Mouse (Mus musculus): ENCODE results near the gene Taok3. TPM values are rescaled to one million over a fixed set of nuclear protein-coding genes. Genes with fewer than 3 reads are reported as not detected.

The Taok3 gene
- total and polyA plus RNA-seq, 3 experiments = 8.3 to 35.0 (median 17.4) TPM

GRCm38 (mm10) chr5:117150068-117150467, 30.1 kb downstream of the Taok3 start (continued):
- TF ChIP-seq RAD21 (IDR thresholded peaks at IDR 0.05; ENCODE audit: low read depth, low read length) = no peak
- TF ChIP-seq ZMIZ1 (IDR thresholded peaks at IDR 0.05; ENCODE audit: low read depth, low read length) = no peak
- TF ChIP-seq TCF12 (IDR thresholded peaks at IDR 0.05; ENCODE audit: low read depth, low read length) = no peak
- no peak for TF ChIP-seq CTCF (conservative IDR thresholded peaks at IDR 0.05 in 1 of 2, IDR thresholded peaks at IDR 0.05 in 1 of 2; ENCODE audit: low read depth in 2 of 2, low read length in 2 of 2)
- TF ChIP-seq MAFK (IDR thresholded peaks at IDR 0.05; ENCODE audit: insufficient replicate concordance, low read length) = no peak

- Histone ChIP-seq H3K9ac (ENCODE audit: insufficient read depth, low read depth) (no peak overlapping the region), H3K36me3 (replicated peaks in 1 of 2; ENCODE audit: control insufficient read depth in 1 of 2, insufficient read depth in 1 of 2, low read length in 1 of 2) (peaks cover 10 to 60% of the 10 kb centered on the region in 2 experiments), H3K9me3 (replicated peaks; ENCODE audit: low read length) (peaks cover 17% of the 10 kb centered on the region), H3K27ac (ENCODE audit: insufficient read depth, low read depth) (no peak overlapping the region), H3K4me1 (ENCODE audit: control insufficient read depth in 1 of 2, insufficient read depth in 2 of 2) (peaks cover 16 to 49% of the 10 kb centered on the region in 2 experiments), H3K27me3 (replicated peaks) (no peaks in the 10 kb centered on the region), H3K4me2 (ENCODE audit: insufficient read depth, low read depth, poor library complexity, severe bottlenecking) (no peak overlapping the region), H3K4me3 (replicated peaks in 1 of 3; ENCODE audit: low read depth in 2 of 3, low read length in 2 of 3, poor library complexity in 1 of 3) (no peak overlapping the region), H3K79me2 (replicated peaks; ENCODE audit: control insufficient read depth, extremely low read depth, insufficient read depth, poor library complexity, severe bottlenecking) (peaks cover 33% of the 10 kb centered on the region)
- in situ Hi-C loops (cut with MboI; ENCODE audit: low pct_ligation_motif_present, low pct_unique_long_range_greater_than_20kb, low sequenced_read_pairs) = no loop called here
- dilution Hi-C loops (cut with MboI; ENCODE audit: extremely low pct_ligation_motif_present, extremely low pct_unique_long_range_greater_than_20kb, low sequenced_read_pairs) = no loop called here
- TF ChIP-seq GABPA (IDR thresholded peaks at IDR 0.05; ENCODE audit: insufficient replicate concordance, low read depth, low read length) (no peak), MXI1 (IDR thresholded peaks at IDR 0.05; ENCODE audit: low read depth, low read length) (no peak), CTCF (conservative IDR thresholded peaks at IDR 0.05 in 1 of 2, IDR thresholded peaks at IDR 0.05 in 1 of 2; ENCODE audit: low read depth in 2 of 2, low read length in 2 of 2) (peak in 1 of 2 experiments; percentile 14; a peak in 1 of 4 replicates)
- DNase-seq (ENCODE audit: extremely low read depth) = no peak
These were observed 33.0 kb downstream of the Taok3 start for GRCm38 (mm10) chr5:117152944-117153343.

- DNase-seq (ENCODE audit: extremely low read depth) = no peak
- Histone ChIP-seq H3K9me3 (replicated peaks; ENCODE audit: low read length) (peaks cover 17% of the 10 kb centered on the region), H3K4me2 (ENCODE audit: insufficient read depth, low read depth, poor library complexity, severe bottlenecking) (no peak overlapping the region), H3K27ac (ENCODE audit: insufficient read depth, low read depth) (no peak overlapping the region), H3K79me2 (replicated peaks; ENCODE audit: control insufficient read depth, extremely low read depth, insufficient read depth, poor library complexity, severe bottlenecking) (peaks cover 27% of the 10 kb centered on the region), H3K36me3 (replicated peaks in 1 of 2; ENCODE audit: control insufficient read depth in 1 of 2, insufficient read depth in 1 of 2, low read length in 1 of 2) (peaks cover 10 to 55% of the 10 kb centered on the region in 2 experiments), H3K4me3 (replicated peaks in 1 of 3; ENCODE audit: low read depth in 2 of 3, low read length in 2 of 3, poor library complexity in 1 of 3) (no peak overlapping the region), H3K4me1 (ENCODE audit: control insufficient read depth in 1 of 2, insufficient read depth in 2 of 2) (peaks cover 17 to 51% of the 10 kb centered on the region in 2 experiments), H3K9ac (ENCODE audit: insufficient read depth, low read depth) (no peak overlapping the region), H3K27me3 (replicated peaks) (no peaks in the 10 kb centered on the region)
- no peak for TF ChIP-seq RAD21 (IDR thresholded peaks at IDR 0.05; ENCODE audit: low read depth, low read length)
- TF ChIP-seq JUN (IDR thresholded peaks at IDR 0.05; ENCODE audit: insufficient read depth, low read depth, low read length) = no peak
- no peak for TF ChIP-seq RCOR1 (conservative IDR thresholded peaks at IDR 0.05; ENCODE audit: low read depth, low read length)
- TF ChIP-seq PAX5 (IDR thresholded peaks at IDR 0.05; ENCODE audit: low read length) = no peak
- no peak for TF ChIP-seq POLR2A (IDR thresholded peaks at IDR 0.05; ENCODE audit: low read depth, low read length)
- TF ChIP-seq POLR2AphosphoS2 (IDR thresholded peaks at IDR 0.05; ENCODE audit: low read depth, low read length) = no peak
- TF ChIP-seq KAT2A (IDR thresholded peaks at IDR 0.05; ENCODE audit: insufficient replicate concordance, low read length) = no peak
- no peak for TF ChIP-seq EP300 (IDR thresholded peaks at IDR 0.05; ENCODE audit: low read length)
- TF ChIP-seq CHD2 (IDR thresholded peaks at IDR 0.05; ENCODE audit: low read length) = no peak
- TF ChIP-seq USF2 (conservative IDR thresholded peaks at IDR 0.05; ENCODE audit: low read depth, low read length) = no peak
- no peak for TF ChIP-seq IRF4 (IDR thresholded peaks at IDR 0.05; ENCODE audit: low read depth, low read length)
- no peak for TF ChIP-seq JUND (conservative IDR thresholded peaks at IDR 0.05; ENCODE audit: low read depth, low read length)
- TF ChIP-seq E2F4 (IDR thresholded peaks at IDR 0.05; ENCODE audit: insufficient replicate concordance, low read depth, low read length) = no peak
- TF ChIP-seq USF1 (IDR thresholded peaks at IDR 0.05; ENCODE audit: low read depth, low read length) = no peak
- TF ChIP-seq NRF1 (IDR thresholded peaks at IDR 0.05; ENCODE audit: low read depth, low read length) = no peak
- no peak for TF ChIP-seq MXI1 (IDR thresholded peaks at IDR 0.05; ENCODE audit: low read depth, low read length)
- TF ChIP-seq NELFE (IDR thresholded peaks at IDR 0.05; ENCODE audit: low read depth, low read length) = no peak
- no peak for TF ChIP-seq MYC (IDR thresholded peaks at IDR 0.05; ENCODE audit: low read depth, low read length)
- no peak for TF ChIP-seq GABPA (IDR thresholded peaks at IDR 0.05; ENCODE audit: insufficient replicate concordance, low read depth, low read length)
- in situ Hi-C loops (cut with MboI; ENCODE audit: low pct_ligation_motif_present, low pct_unique_long_range_greater_than_20kb, low sequenced_read_pairs) (no loop called here), dilution Hi-C loops (cut with MboI; ENCODE audit: extremely low pct_ligation_motif_present, extremely low pct_unique_long_range_greater_than_20kb, low sequenced_read_pairs) (no loop called here)
These were observed 33.7 kb downstream of the Taok3 start for GRCm38 (mm10) chr5:117153527-117154091.
